Mouse (Mus musculus): ENCODE results near the gene Gm49394. TPM values are rescaled to one million over a fixed set of nuclear protein-coding genes. Genes with fewer than 3 reads are reported as not detected.
A peak's percentile ranks its signal among the peaks of the same experiment; 100 is the strongest.

Gene Gm49394
- total and polyA plus RNA-seq, 3 experiments = not detected

DNA sequence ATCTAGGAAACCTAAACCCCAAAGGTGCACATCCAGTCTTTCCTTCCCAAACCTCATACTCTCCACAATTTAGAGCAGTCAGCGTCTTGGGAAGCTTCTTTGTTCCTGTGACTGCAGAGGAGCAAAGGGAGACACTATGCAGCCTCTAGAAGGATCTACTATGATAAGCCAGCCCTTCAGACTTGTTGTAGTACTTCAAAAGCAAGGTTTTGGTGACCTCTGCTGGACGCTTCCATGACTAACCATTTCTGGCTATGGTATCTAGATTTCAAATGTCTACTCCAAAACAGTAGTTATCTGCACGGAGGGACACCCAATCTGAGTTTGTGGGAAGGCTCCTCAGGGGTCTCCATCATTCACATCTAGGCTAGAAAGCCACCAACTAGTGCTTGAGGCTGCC lies 5.9 kb upstream of the Gm49394 start:
- Histone ChIP-seq H3K27me3 (replicated peaks) (peaks cover 64% of the 10 kb centered on the region), H3K79me2 (replicated peaks; ENCODE audit: control insufficient read depth, extremely low read depth, insufficient read depth, poor library complexity, severe bottlenecking) (no peaks in the 10 kb centered on the region), H3K36me3 (replicated peaks in 1 of 2; ENCODE audit: control insufficient read depth in 1 of 2, insufficient read depth in 1 of 2, low read length in 1 of 2) (no peaks in the 10 kb centered on the region), H3K9me3 (replicated peaks; ENCODE audit: low read length) (peaks cover 8% of the 10 kb centered on the region), H3K27ac (ENCODE audit: insufficient read depth, low read depth) (no peak overlapping the region), H3K4me2 (ENCODE audit: insufficient read depth, low read depth, poor library complexity, severe bottlenecking) (no peak overlapping the region), H3K4me3 (replicated peaks in 1 of 3; ENCODE audit: low read depth in 2 of 3, low read length in 2 of 3, poor library complexity in 1 of 3) (no peak overlapping the region), H3K9ac (ENCODE audit: insufficient read depth, low read depth) (no peak overlapping the region), H3K4me1 (ENCODE audit: control insufficient read depth in 1 of 2, insufficient read depth in 2 of 2) (no peaks in the 10 kb centered on the region)
- in situ Hi-C loops (cut with MboI; ENCODE audit: low pct_ligation_motif_present, low pct_unique_long_range_greater_than_20kb, low sequenced_read_pairs) (loop anchor here (5.0 to 10.0 kb wide), 4 partner anchors 73 to 341 kb away; partner anchors contain the start of gene Tnni2), dilution Hi-C loops (cut with MboI; ENCODE audit: extremely low pct_ligation_motif_present, extremely low pct_unique_long_range_greater_than_20kb, low sequenced_read_pairs) (no loop called here)
- DNase-seq (ENCODE audit: extremely low read depth) = peak; percentile 52
- TF ChIP-seq RAD21 (IDR thresholded peaks at IDR 0.05; ENCODE audit: low read depth, low read length) = peak; percentile 85
- peak; percentile 31; the same call in 1 of the 2 replicates for TF ChIP-seq ZC3H11A (IDR thresholded peaks at IDR 0.05; ENCODE audit: low read depth, low read length)
- TF ChIP-seq SIN3A (IDR thresholded peaks at IDR 0.05; ENCODE audit: low read length) = no peak
- TF ChIP-seq SMC3 (IDR thresholded peaks at IDR 0.05; ENCODE audit: low read depth, low read length) = peak; percentile 76
- TF ChIP-seq MAFK (IDR thresholded peaks at IDR 0.05; ENCODE audit: insufficient replicate concordance, low read length) = no peak
- TF ChIP-seq CTCF (conservative IDR thresholded peaks at IDR 0.05 in 1 of 2, IDR thresholded peaks at IDR 0.05 in 1 of 2; ENCODE audit: low read depth in 2 of 2, low read length in 2 of 2) = peak; percentile 25 to 78; a peak in 2 of 4 replicates

DNA sequence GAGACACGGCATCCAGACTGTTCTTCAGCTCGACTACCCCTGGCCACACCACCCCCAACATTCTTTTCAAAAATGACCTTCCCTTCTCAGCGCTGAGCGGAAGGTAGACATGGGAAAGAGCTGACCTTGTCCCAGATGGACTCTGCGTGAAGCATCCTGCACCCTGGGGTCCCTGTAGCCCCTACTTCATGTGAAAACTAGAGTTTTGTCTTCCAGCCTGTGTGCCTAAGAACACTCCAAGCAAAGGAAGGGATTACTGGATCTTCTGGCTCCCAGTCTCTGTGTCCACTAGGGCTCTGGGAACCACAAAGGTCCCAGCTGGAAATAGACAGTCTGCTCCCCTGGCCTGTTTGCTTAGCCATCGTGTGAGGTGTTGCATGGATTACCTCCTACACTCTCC lies 5.4 kb upstream of the Gm49394 start:
- peaks cover 59% of the 10 kb centered on the region for H3K27me3 ChIP-seq (replicated peaks)
- H3K79me2 ChIP-seq (replicated peaks; ENCODE audit: control insufficient read depth, extremely low read depth, insufficient read depth, poor library complexity, severe bottlenecking) = no peaks in the 10 kb centered on the region
- H3K4me3 ChIP-seq (replicated peaks in 1 of 3; ENCODE audit: low read depth in 2 of 3, low read length in 2 of 3, poor library complexity in 1 of 3) = no peak overlapping the region
- dilution Hi-C loops (cut with MboI; ENCODE audit: extremely low pct_ligation_motif_present, extremely low pct_unique_long_range_greater_than_20kb, low sequenced_read_pairs) = no loop called here
- DNase-seq (ENCODE audit: extremely low read depth) = no peak
- H3K9me3 ChIP-seq (replicated peaks; ENCODE audit: low read length) = peaks cover 12% of the 10 kb centered on the region
- H3K36me3 ChIP-seq (replicated peaks in 1 of 2; ENCODE audit: control insufficient read depth in 1 of 2, insufficient read depth in 1 of 2, low read length in 1 of 2) = no peaks in the 10 kb centered on the region
- H3K9ac ChIP-seq (ENCODE audit: insufficient read depth, low read depth) = no peak overlapping the region
- TF ChIP-seq CHD1 (IDR thresholded peaks at IDR 0.05; ENCODE audit: low read depth, low read length) (no peak), NELFE (IDR thresholded peaks at IDR 0.05; ENCODE audit: low read depth, low read length) (no peak), BHLHE40 (IDR thresholded peaks at IDR 0.05; ENCODE audit: low read depth, low read length) (no peak), USF2 (conservative IDR thresholded peaks at IDR 0.05; ENCODE audit: low read depth, low read length) (no peak), ZKSCAN1 (IDR thresholded peaks at IDR 0.05; ENCODE audit: borderline replicate concordance, low read depth, low read length) (no peak), ETS1 (conservative IDR thresholded peaks at IDR 0.05; ENCODE audit: low read depth, low read length) (no peak), JUND (conservative IDR thresholded peaks at IDR 0.05; ENCODE audit: low read depth, low read length) (no peak), EP300 (IDR thresholded peaks at IDR 0.05; ENCODE audit: low read length) (no peak), HCFC1 (IDR thresholded peaks at IDR 0.05; ENCODE audit: low read depth, low read length) (no peak), RAD21 (IDR thresholded peaks at IDR 0.05; ENCODE audit: low read depth, low read length) (no peak), E2F4 (IDR thresholded peaks at IDR 0.05; ENCODE audit: insufficient replicate concordance, low read depth, low read length) (no peak), POLR2AphosphoS2 (IDR thresholded peaks at IDR 0.05; ENCODE audit: low read depth, low read length) (no peak), MAX (IDR thresholded peaks at IDR 0.05; ENCODE audit: low read length) (no peak), POLR2A (IDR thresholded peaks at IDR 0.05; ENCODE audit: low read depth, low read length) (no peak), TCF12 (IDR thresholded peaks at IDR 0.05; ENCODE audit: low read depth, low read length) (no peak)
- H3K4me2 ChIP-seq (ENCODE audit: insufficient read depth, low read depth, poor library complexity, severe bottlenecking) = no peak overlapping the region
- in situ Hi-C loops (cut with MboI; ENCODE audit: low pct_ligation_motif_present, low pct_unique_long_range_greater_than_20kb, low sequenced_read_pairs) = loop anchor here (5.0 to 10.0 kb wide), 4 partner anchors 73 to 340 kb away; partner anchors contain the start of gene Tnni2
- H3K27ac ChIP-seq (ENCODE audit: insufficient read depth, low read depth) = no peak overlapping the region
- no peaks in the 10 kb centered on the region for H3K4me1 ChIP-seq (ENCODE audit: control insufficient read depth in 1 of 2, insufficient read depth in 2 of 2)

All from CH12.LX (cell line).